Mouse (Mus musculus): ENCODE measurements around the gene Mrpl27.

DNA sequence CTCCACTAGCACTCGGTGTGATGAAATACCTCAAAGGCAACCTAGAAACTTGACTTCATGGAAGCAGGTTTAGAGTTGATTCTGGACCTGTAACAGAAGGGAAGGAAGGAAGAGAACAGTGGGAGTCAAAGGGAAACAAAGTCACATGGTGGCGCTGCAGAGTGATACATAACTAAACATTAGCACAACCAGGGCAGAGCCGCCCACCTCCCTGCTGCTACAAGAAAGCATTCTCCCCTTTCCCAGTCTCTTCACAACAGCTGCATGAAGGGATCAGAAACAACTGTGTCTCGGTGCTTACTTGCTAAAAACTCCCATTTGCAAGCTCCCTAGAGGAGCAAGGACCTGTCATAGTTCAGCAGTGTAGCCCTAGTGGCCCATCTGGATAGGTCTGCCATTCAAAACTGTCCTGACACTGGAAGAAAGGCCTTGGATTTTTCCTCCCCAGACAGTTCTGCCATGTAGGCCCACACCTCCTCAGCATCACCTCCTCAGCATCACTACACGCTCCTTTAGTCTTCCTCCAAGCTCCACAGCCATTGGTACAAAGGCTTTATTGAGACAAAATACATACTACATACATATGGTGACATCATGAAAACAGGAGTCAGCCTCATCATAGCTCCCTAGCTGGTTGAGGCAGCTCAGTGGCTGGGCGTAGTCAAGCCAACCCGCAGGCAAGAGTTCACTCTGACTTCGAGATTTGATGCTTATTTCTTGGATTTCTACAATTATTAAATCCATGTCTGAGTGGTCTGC is 8.9 kb upstream of the Mrpl27 start:
- TF ChIP-seq CTCF (IDR thresholded peaks at IDR 0.05; ENCODE audit: low read depth, low read length) = no peak
- TF ChIP-seq POLR2A (IDR thresholded peaks at IDR 0.05; ENCODE audit: extremely low read depth, insufficient read depth, low read length) = no peak
